Mouse (Mus musculus): ENCODE measurements around the gene Mapk8ip3. TPM values are rescaled to one million over a fixed set of nuclear protein-coding genes. Genes with fewer than 3 reads are reported as not detected.
A peak's percentile ranks its signal among the peaks of the same experiment; 100 is the strongest.

Gene Mapk8ip3
- polyA plus RNA-seq, 1 experiment from 2014 or later: 79.1 TPM

DNA sequence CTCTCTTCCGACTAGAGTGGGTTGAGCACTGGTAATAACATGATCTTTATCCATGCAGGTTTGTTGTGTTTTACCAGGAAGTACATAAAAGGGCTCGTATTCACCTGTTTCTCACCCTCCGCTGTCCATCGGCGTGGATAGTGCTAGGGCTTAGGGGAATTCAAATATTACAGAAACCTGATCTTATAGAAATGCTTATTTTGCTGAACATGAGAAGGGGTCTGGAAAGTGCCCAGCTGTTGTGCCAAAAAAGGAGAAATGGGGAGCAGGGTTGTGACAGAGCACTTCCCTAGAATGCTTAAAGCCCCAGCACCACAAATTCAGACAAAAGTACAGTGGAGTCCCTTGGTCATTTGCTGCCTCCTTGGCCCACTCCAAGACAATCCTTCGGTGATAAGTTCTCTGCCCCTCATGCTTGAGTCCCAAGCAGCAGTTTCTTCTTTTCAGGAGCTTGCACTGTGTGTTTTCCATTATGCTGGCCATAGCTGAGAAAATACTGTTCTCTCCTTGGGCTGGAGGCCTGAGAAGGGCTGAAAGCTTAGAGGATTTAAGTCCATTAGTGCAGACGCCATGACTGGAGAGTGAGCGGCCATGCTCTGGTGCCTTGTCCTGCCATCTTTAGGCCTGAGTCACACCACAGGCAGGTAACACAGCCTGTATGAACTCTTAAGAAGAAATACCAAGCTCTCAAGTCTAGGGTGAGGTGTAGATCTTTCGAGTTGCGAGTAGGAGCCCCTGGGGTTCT lies 85.2 kb downstream of the Mapk8ip3 start:
- 85% methylated on average over 10 of the region's 10 CpGs for WGBS
- no peak for ATAC-seq (ENCODE audit: low FRiP score)
- Histone ChIP-seq H3K9ac (peak overlapping the region; percentile 82), H3K9me3 (no peaks in the 10 kb centered on the region), H3K4me1 (replicated peaks) (peaks cover 27% of the 10 kb centered on the region), H3K4me2 (peak overlapping the region; percentile 91), H3K4me3 (peak overlapping the region; percentile 80), H3K36me3 (peaks cover 30% of the 10 kb centered on the region), H3K27me3 (peaks cover 7% of the 10 kb centered on the region), H3K27ac (no peak overlapping the region)

DNA sequence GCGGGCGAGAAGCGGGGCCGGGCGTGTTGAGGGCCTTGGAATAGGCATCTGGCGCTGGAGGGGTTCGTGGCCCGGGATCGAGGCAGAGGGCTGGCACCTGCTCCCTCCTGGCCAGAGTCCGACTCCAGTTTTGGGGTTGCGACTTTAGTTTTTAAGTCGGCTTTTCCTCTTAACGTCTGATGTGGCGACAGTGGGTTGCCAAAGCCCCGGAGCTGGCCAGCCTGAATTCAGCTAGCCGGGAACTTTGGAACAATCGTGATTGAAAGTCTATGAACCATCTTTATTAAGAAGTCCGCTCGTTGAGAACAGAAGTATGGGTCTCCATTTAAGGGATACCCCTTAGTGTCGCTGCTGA lies 86.0 kb downstream of the Mapk8ip3 start:
- H3K9me3 ChIP-seq: no peaks in the 10 kb centered on the region
- peak overlapping the region; percentile 95 for H3K27ac ChIP-seq
- ATAC-seq (ENCODE audit: low FRiP score): no peak
- H3K36me3 ChIP-seq: peaks cover 24% of the 10 kb centered on the region
- H3K4me1 ChIP-seq (replicated peaks): peaks cover 27% of the 10 kb centered on the region
- 2% methylated on average over 20 of the region's 20 CpGs for WGBS
- peak overlapping the region; percentile 82 for H3K9ac ChIP-seq
- H3K4me2 ChIP-seq: peak overlapping the region; percentile 91
- H3K27me3 ChIP-seq: peaks cover 7% of the 10 kb centered on the region
- peak overlapping the region; percentile 80 for H3K4me3 ChIP-seq

DNA sequence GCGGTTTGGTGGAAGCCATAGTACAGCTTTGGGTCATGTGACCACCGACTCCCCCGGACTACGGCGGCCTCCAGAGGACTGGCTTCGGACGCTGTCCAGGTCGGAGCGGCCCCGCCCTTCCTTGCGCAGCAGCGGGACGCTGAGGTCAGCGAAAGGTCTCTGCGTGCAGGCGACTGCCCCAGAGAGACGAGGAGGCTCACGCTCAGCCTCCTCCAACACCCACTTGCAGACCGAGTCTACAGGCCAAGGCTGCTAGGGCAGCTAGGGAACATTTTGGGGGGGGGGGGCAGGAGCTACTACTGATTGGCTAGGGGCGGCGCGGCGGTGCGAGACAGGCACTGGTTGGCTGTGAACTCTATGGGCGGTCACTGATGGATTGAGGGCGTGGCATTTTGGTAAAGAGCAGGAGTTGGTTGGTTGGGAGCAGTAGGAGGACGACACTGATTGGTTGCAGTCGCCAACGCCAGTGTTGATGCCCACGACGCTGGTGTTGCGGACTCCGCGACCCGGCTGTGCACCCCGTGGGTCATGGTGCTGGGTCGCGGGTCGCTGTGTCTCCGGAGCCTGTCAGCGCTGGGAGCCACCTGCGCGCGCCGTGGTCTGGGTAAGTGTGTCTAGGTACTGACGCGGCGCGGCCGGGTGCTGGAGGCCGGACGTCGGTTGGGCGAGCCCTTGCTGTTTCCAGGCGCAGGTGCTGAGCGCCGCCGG lies 86.6 kb downstream of the Mapk8ip3 start, which contains the start of gene Fahd1:
Gene Fahd1 (minus strand): TSS at position 300 of the 708 bp plus-strand sequence.
- H3K4me1 ChIP-seq (replicated peaks): peaks cover 27% of the 10 kb centered on the region
- ATAC-seq (ENCODE audit: low FRiP score): peak; percentile 100
- peaks cover 18% of the 10 kb centered on the region for H3K36me3 ChIP-seq
- H3K9ac ChIP-seq: peak within 1 kb of the TSS; percentile 84
- peak within 1 kb of the TSS; percentile 95 for H3K27ac ChIP-seq
- WGBS: under 1% methylated on average over 58 of the region's 58 CpGs
- H3K27me3 ChIP-seq: peaks cover 9% of the 10 kb centered on the region
- peak within 1 kb of the TSS; percentile 91 for H3K4me2 ChIP-seq
- H3K9me3 ChIP-seq: no peaks in the 10 kb centered on the region
- H3K4me3 ChIP-seq: peak within 1 kb of the TSS; percentile 80

DNA sequence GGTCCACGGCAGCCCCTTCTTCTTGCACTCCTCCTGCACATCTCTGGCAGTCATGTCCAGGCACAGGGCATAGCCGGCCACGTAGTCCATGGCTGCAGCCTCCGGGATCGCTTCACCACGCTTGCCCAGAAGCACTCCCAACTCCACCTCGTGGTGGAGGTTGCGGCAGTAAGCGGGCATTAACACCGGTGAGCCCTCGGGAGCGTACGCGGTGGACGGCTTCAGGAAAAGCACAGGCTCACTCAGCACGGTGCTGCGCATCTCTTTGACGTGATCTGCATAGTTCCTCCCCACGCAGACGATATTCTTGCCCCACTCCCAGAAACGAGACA lies 87.1 kb downstream of the Mapk8ip3 start:
- Histone ChIP-seq H3K27me3 (peaks cover 13% of the 10 kb centered on the region), H3K9ac (peak overlapping the region; percentile 84), H3K4me3 (peak overlapping the region; percentile 80), H3K4me1 (replicated peaks) (peaks cover 27% of the 10 kb centered on the region), H3K36me3 (peaks cover 16% of the 10 kb centered on the region), H3K27ac (peak overlapping the region; percentile 95), H3K9me3 (no peaks in the 10 kb centered on the region), H3K4me2 (peak overlapping the region; percentile 91)
- ATAC-seq (ENCODE audit: low FRiP score): no peak; the same call in 1 of the 2 replicates
- WGBS: under 1% methylated on average over 21 of the region's 21 CpGs

DNA sequence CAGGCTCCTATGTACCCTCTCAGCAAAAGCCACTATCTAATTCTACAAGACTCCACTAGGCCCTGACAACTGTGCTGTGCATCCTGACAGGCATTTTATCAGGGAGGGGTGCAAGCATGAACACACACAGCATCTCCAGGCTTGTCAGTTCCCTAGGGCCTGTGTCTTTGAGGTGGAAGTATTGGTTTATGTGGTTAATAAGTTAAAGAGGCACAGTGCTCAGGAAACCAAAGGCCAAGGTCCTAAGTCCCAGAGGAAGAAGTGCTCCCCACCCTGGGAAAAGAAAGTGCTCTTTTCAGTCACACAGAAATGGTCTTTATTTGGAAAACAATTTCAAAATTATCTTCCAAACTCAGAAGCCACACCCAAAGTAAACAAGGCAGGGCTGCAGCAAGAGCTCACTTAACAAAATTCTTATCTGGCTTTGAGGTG lies 88.2 kb downstream of the Mapk8ip3 start:
- H3K36me3 ChIP-seq: peaks cover 6% of the 10 kb centered on the region
- peak overlapping the region; percentile 29; the same call in 1 of the 2 replicates for H3K9ac ChIP-seq
- peaks cover 27% of the 10 kb centered on the region for H3K4me1 ChIP-seq (replicated peaks)
- H3K27ac ChIP-seq: no peak overlapping the region
- peak overlapping the region; percentile 80 for H3K4me3 ChIP-seq
- H3K4me2 ChIP-seq: peak overlapping the region; percentile 91
- ATAC-seq (ENCODE audit: low FRiP score): no peak
- H3K9me3 ChIP-seq: no peaks in the 10 kb centered on the region
- H3K27me3 ChIP-seq: peaks cover 18% of the 10 kb centered on the region

DNA sequence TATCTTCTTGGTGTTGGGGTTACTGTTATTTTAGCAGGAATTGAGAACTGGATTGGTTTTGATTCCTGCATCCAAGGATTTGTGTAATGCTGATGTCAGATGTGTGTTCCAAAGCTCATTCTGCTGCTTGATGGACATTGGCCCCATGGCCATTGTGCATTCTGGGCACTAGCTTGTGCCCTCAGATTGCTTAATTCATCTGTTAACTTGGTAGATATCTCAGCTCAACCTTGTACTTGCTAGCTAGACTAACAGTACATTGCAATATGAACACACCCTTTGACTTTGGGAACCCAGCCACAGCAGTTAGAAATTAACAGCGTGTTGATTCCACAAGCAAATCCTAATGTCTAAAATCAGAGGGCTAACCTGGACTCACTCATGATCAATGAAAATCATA lies 89.4 kb downstream of the Mapk8ip3 start:
- ATAC-seq (ENCODE audit: low FRiP score): no peak
- H3K36me3 ChIP-seq: no peaks in the 10 kb centered on the region
- H3K9ac ChIP-seq: no peak overlapping the region
- WGBS: 97% methylated on average over 1 of the region's 1 CpGs
- peaks cover 27% of the 10 kb centered on the region for H3K4me1 ChIP-seq (replicated peaks)
- H3K4me3 ChIP-seq: no peak overlapping the region
- H3K27me3 ChIP-seq: peaks cover 18% of the 10 kb centered on the region
- no peak overlapping the region for H3K27ac ChIP-seq
- no peak overlapping the region for H3K4me2 ChIP-seq
- H3K9me3 ChIP-seq: no peaks in the 10 kb centered on the region

DNA sequence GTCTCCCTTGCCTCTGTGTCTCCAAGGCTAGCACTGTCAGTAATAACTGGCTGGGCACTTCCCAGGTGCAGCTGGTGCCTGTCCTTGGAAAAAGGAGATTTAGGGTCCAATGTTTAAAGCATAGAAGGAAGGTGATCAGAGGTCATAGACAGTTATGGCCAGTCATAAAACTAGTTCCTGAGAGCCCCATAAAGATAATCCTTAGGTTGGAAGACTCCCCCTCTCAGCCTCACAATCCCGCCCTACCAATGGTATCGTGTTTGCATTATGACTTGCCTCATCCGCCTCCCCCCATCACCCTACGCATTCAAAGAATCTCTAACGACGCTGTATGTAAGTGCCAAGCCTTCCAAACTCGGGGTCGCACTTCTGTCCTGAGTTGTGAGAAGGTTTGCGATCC lies 92.3 kb downstream of the Mapk8ip3 start:
- no peak for ATAC-seq (ENCODE audit: low FRiP score)
- Histone ChIP-seq H3K9ac (no peak overlapping the region), H3K4me1 (replicated peaks) (peaks cover 14% of the 10 kb centered on the region), H3K27me3 (peaks cover 25% of the 10 kb centered on the region), H3K4me3 (no peak overlapping the region), H3K27ac (no peak overlapping the region), H3K9me3 (no peaks in the 10 kb centered on the region), H3K4me2 (no peak overlapping the region), H3K36me3 (no peaks in the 10 kb centered on the region)
- WGBS: 52% methylated on average over 9 of the region's 9 CpGs

DNA sequence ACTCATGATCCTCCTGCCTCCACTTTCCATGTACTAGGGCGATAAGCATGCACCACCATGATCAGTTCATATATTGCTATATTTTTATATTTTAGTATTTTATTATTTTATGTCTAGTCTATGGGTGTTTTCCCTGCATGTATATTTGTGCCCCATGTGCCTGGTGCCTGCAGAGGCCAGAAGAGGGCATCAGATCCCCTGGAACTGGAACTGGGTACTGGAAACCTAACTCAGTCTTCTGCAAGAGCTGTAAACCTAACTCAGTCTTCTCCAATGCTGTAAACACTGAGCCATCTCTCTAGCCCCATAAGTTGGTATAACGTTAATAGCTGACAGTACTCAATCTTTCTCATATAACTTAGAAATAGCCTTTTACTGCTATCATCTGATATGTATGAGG lies 94.1 kb downstream of the Mapk8ip3 start:
- H3K27ac ChIP-seq: no peak overlapping the region

More for the DNA sequence above, 94.1 kb downstream of the Mapk8ip3 start:
- H3K9ac ChIP-seq: no peak overlapping the region
- peaks cover 25% of the 10 kb centered on the region for H3K27me3 ChIP-seq
- H3K4me2 ChIP-seq: no peak overlapping the region
- H3K4me3 ChIP-seq: no peak overlapping the region
- H3K4me1 ChIP-seq (replicated peaks): peaks cover 2% of the 10 kb centered on the region; the same call in 1 of the 2 replicates
- no peaks in the 10 kb centered on the region for H3K36me3 ChIP-seq
- H3K9me3 ChIP-seq: no peaks in the 10 kb centered on the region
- no peak for ATAC-seq (ENCODE audit: low FRiP score)
- WGBS: 55% methylated on average over 2 of the region's 2 CpGs

Other genes starting within 250 kb of the Mapk8ip3 start
- 114 and 115 TPM in 2 replicates for gene Syngr3, start 247.0 kb downstream of the Mapk8ip3 start, polyA plus RNA-seq (2015; fragmentation: Nextera tagmentation; extraction: Ambion mirVana)
- gene Gfer, start 240.8 kb downstream of the Mapk8ip3 start, polyA plus RNA-seq (2015; fragmentation: Nextera tagmentation; extraction: Ambion mirVana): 38.7 and 38.9 TPM in 2 replicates
- 2.9 and 3.4 TPM in 2 replicates for gene Noxo1, start 240.7 kb downstream of the Mapk8ip3 start, polyA plus RNA-seq (2015; fragmentation: Nextera tagmentation; extraction: Ambion mirVana)
- gene Tbl3, start 229.3 kb downstream of the Mapk8ip3 start, polyA plus RNA-seq (2015; fragmentation: Nextera tagmentation; extraction: Ambion mirVana): 69.0 and 70.6 TPM in 2 replicates
- 0.27 TPM in 1 of 2 replicates, not detected in the other for gene Rnf151, start 218.9 kb downstream of the Mapk8ip3 start, polyA plus RNA-seq (2015; fragmentation: Nextera tagmentation; extraction: Ambion mirVana)
- 782 and 783 TPM in 2 replicates for gene Rps2, start 218.9 kb downstream of the Mapk8ip3 start, polyA plus RNA-seq (2015; fragmentation: Nextera tagmentation; extraction: Ambion mirVana)
- 259 and 262 TPM in 2 replicates for gene Ndufb10, start 212.5 kb downstream of the Mapk8ip3 start, polyA plus RNA-seq (2015; fragmentation: Nextera tagmentation; extraction: Ambion mirVana)
- not detected in 2 replicates for gene Rpl3l, start 209.2 kb downstream of the Mapk8ip3 start, polyA plus RNA-seq (2015; fragmentation: Nextera tagmentation; extraction: Ambion mirVana)
- 20.2 and 24.0 TPM in 2 replicates for gene Msrb1, start 200.3 kb downstream of the Mapk8ip3 start, polyA plus RNA-seq (2015; fragmentation: Nextera tagmentation; extraction: Ambion mirVana)
- gene Hs3st6, start 184.0 kb downstream of the Mapk8ip3 start, polyA plus RNA-seq (2015; fragmentation: Nextera tagmentation; extraction: Ambion mirVana): 0.28 and 0.45 TPM in 2 replicates
- gene Meiob, start 132.7 kb downstream of the Mapk8ip3 start, polyA plus RNA-seq (2015; fragmentation: Nextera tagmentation; extraction: Ambion mirVana): not detected in 2 replicates
- gene Hagh, start 96.8 kb downstream of the Mapk8ip3 start, polyA plus RNA-seq (2015; fragmentation: Nextera tagmentation; extraction: Ambion mirVana): 49.7 and 51.7 TPM in 2 replicates
- gene Fahd1, start 86.6 kb downstream of the Mapk8ip3 start, polyA plus RNA-seq (2015; fragmentation: Nextera tagmentation; extraction: Ambion mirVana): 18.6 and 20.1 TPM in 2 replicates
- gene Igfals, start 71.0 kb downstream of the Mapk8ip3 start, polyA plus RNA-seq (2015; fragmentation: Nextera tagmentation; extraction: Ambion mirVana): 0.17 and 0.25 TPM in 2 replicates
- 71.3 and 74.4 TPM in 2 replicates for gene Nubp2, start 50.6 kb downstream of the Mapk8ip3 start, polyA plus RNA-seq (2015; fragmentation: Nextera tagmentation; extraction: Ambion mirVana)
- 72.8 and 80.0 TPM in 2 replicates for gene Spsb3, start 50.3 kb downstream of the Mapk8ip3 start, polyA plus RNA-seq (2015; fragmentation: Nextera tagmentation; extraction: Ambion mirVana)
- 31.4 and 31.8 TPM in 2 replicates for gene Eme2, start 41.9 kb downstream of the Mapk8ip3 start, polyA plus RNA-seq (2015; fragmentation: Nextera tagmentation; extraction: Ambion mirVana)
- gene Mrps34, start 41.9 kb downstream of the Mapk8ip3 start, polyA plus RNA-seq (2015; fragmentation: Nextera tagmentation; extraction: Ambion mirVana): 77.0 and 77.6 TPM in 2 replicates
- 78.4 and 82.7 TPM in 2 replicates for gene Nme3, start 40.5 kb downstream of the Mapk8ip3 start, polyA plus RNA-seq (2015; fragmentation: Nextera tagmentation; extraction: Ambion mirVana)
- gene Jpt2, start 23.7 kb upstream of the Mapk8ip3 start, polyA plus RNA-seq (2015; fragmentation: Nextera tagmentation; extraction: Ambion mirVana): 104 and 116 TPM in 2 replicates
- 6.3 and 7.1 TPM in 2 replicates for gene Cramp1l, start 78.8 kb upstream of the Mapk8ip3 start, polyA plus RNA-seq (2015; fragmentation: Nextera tagmentation; extraction: Ambion mirVana)
- 18.3 and 18.8 TPM in 2 replicates for gene Ift140, start 79.1 kb upstream of the Mapk8ip3 start, polyA plus RNA-seq (2015; fragmentation: Nextera tagmentation; extraction: Ambion mirVana)
- gene Tmem204, start 146.6 kb upstream of the Mapk8ip3 start, polyA plus RNA-seq (2015; fragmentation: Nextera tagmentation; extraction: Ambion mirVana): 10.8 and 11.5 TPM in 2 replicates
- 41.9 and 45.5 TPM in 2 replicates for gene Telo2, start 179.0 kb upstream of the Mapk8ip3 start, polyA plus RNA-seq (2015; fragmentation: Nextera tagmentation; extraction: Ambion mirVana)
- not detected in 2 replicates for gene Ptx4, start 183.8 kb upstream of the Mapk8ip3 start, polyA plus RNA-seq (2015; fragmentation: Nextera tagmentation; extraction: Ambion mirVana)
- 24.9 and 30.4 TPM in 2 replicates for gene Clcn7, start 196.4 kb upstream of the Mapk8ip3 start, polyA plus RNA-seq (2015; fragmentation: Nextera tagmentation; extraction: Ambion mirVana)
- not detected in 2 replicates for gene Ccdc154, start 225.5 kb upstream of the Mapk8ip3 start, polyA plus RNA-seq (2015; fragmentation: Nextera tagmentation; extraction: Ambion mirVana)
- not detected in 2 replicates for gene Gm38655, start 238.5 kb upstream of the Mapk8ip3 start, polyA plus RNA-seq (2015; fragmentation: Nextera tagmentation; extraction: Ambion mirVana)
- 33.1 and 35.0 TPM in 2 replicates for gene BC003965, start 247.6 kb upstream of the Mapk8ip3 start, polyA plus RNA-seq (2015; fragmentation: Nextera tagmentation; extraction: Ambion mirVana)

All from hindbrain, embryonic 13.5 days (tissue).